18 mouse cellular contexts compared by ENCODE assay signal in the genomic region with DNA sequence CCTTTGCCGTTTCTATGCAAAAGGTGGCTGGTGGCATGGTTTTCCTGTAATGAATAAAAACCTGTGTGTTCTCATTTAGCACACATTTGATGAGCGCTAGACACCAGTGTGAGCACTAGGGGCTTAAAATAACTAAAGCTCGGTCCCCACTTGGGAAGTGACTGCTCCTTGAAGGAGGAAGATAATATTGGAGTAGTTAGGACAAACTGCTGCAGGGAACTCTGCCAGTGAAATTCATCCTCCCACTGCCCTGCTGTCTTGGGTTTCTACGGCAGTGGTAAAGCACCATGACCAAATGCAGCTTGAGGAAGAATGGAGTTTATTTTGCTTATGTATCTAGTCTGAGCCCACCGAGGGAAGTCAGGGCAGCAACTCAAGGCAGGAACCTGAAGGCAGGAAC.
DNase-seq lines count a peak whose midpoint lies in the region.
"Had no signal": no experiment of that assay in that cellular context is flagged by ENCODE, and none has a peak within 500 bp of the region (broad histone marks: within the 10 kb centered on the region; RNA-seq: fewer than 3 reads in every experiment).

No protein-coding gene starts in this region.

- intact Hi-C loops in left cerebral cortex, postnatal 14 days (cut with DNase I) = no loop called here

- DNase-seq in layer of hippocampus, adult 18-20 months (ENCODE audit: low spot score in 2 of 2) = peak; percentile 29 to 67
- DNase-seq in layer of hippocampus, postnatal 25 days (ENCODE audit: extremely low spot score in 1 of 2, low spot score in 1 of 2) = no peak
- DNase-seq in layer of hippocampus, adult 8-10 months (ENCODE audit: low spot score in 2 of 2) = peak; percentile 37 to 43
- DNase-seq in left cerebral cortex, postnatal 14 days (ENCODE audit: low spot score in 2 of 2) = peak; percentile 58 to 64
- DNase-seq in right cerebral cortex, postnatal 36 days (ENCODE audit: low spot score in 2 of 2) = peak; percentile 62 to 73
- no peak for DNase-seq in natural killer cell, adult 2 months (ENCODE audit: low spot score in 2 of 2)
- no peak for DNase-seq in kidney, postnatal 36 days
- DNase-seq in spleen, postnatal 36 days (ENCODE audit: low spot score in 2 of 2) = no peak
- DNase-seq: adrenal gland, adult 8-10 months; cerebellum, postnatal 14 days; embryo, embryonic 11 days; gastrocnemius, postnatal 25 days; kidney, adult 18-20 months; kidney, postnatal 10 days; liver, postnatal 0 days; lung, postnatal 14 days; midbrain, embryonic 14.5 days; thymus, adult 2 months had no signal

Comparison
In these comparisons a context has a peak if more than half of its experiments do, and no peak if none do; other contexts are left out.
1. DNase-seq: peak in layer of hippocampus, adult 18-20 months (2 of 2), layer of hippocampus, adult 8-10 months (2 of 2), left cerebral cortex, postnatal 14 days (2 of 2) and right cerebral cortex, postnatal 36 days (2 of 2); none in layer of hippocampus, postnatal 25 days (0 of 2), natural killer cell, adult 2 months (0 of 2), kidney, postnatal 36 days (0 of 2) and spleen, postnatal 36 days (0 of 2).